Mouse (Mus musculus): ENCODE data around the gene Vasn. TPM values are rescaled to one million over a fixed set of nuclear protein-coding genes. Genes with fewer than 3 reads are reported as not detected.
A peak's percentile ranks its signal among the peaks of the same experiment; 100 is the strongest.

Gene Vasn
- polyA plus RNA-seq, 1 experiment from 2014 or later, result 9.0 TPM

GRCm38 (mm10) chr16:4638891-4639390, 800 bp upstream of the Vasn start:
- no peak for DNase-seq (ENCODE audit: low spot score)
- WGBS, result 87% methylated on average over 3 of the region's 3 CpGs
- H3K4me3 ChIP-seq, result no peak overlapping the region
- H3K4me1 ChIP-seq, result peaks cover 46% of the 10 kb centered on the region
- H3K9me3 ChIP-seq (replicated peaks), result no peaks in the 10 kb centered on the region
- H3K27ac ChIP-seq (replicated peaks), result no peak overlapping the region
- peaks cover 7% of the 10 kb centered on the region for H3K36me3 ChIP-seq
- no peaks in the 10 kb centered on the region for H3K27me3 ChIP-seq (ENCODE audit: low read depth, poor library complexity, severe bottlenecking)

GRCm38 (mm10) chr16:4640267-4641005, 695 bp downstream of the Vasn start:
- WGBS, result 11% methylated on average over 17 of the region's 17 CpGs
- DNase-seq (ENCODE audit: low spot score), result no peak
- Histone ChIP-seq H3K27me3 (ENCODE audit: low read depth, poor library complexity, severe bottlenecking) (no peaks in the 10 kb centered on the region), H3K4me1 (peaks cover 47% of the 10 kb centered on the region), H3K36me3 (no peaks in the 10 kb centered on the region), H3K4me3 (peak overlapping the region; percentile 78), H3K27ac (replicated peaks) (peak overlapping the region; percentile 86), H3K9me3 (replicated peaks) (no peaks in the 10 kb centered on the region)

- Histone ChIP-seq H3K36me3 (no peaks in the 10 kb centered on the region), H3K27me3 (ENCODE audit: low read depth, poor library complexity, severe bottlenecking) (no peaks in the 10 kb centered on the region), H3K4me3 (peak overlapping the region; percentile 78), H3K27ac (replicated peaks) (peak overlapping the region; percentile 65), H3K9me3 (replicated peaks) (no peaks in the 10 kb centered on the region), H3K4me1 (peaks cover 47% of the 10 kb centered on the region)
- WGBS, result 52% methylated on average over 3 of the region's 3 CpGs
- DNase-seq (ENCODE audit: low spot score), result no peak
Measured at GRCm38 (mm10) chr16:4641119-4641838, 1.5 kb downstream of the Vasn start.

GRCm38 (mm10) chr16:4642190-4642589, 2.4 kb downstream of the Vasn start:
- Histone ChIP-seq H3K9me3 (replicated peaks) (no peaks in the 10 kb centered on the region), H3K27ac (replicated peaks) (peak overlapping the region; percentile 65), H3K27me3 (ENCODE audit: low read depth, poor library complexity, severe bottlenecking) (no peaks in the 10 kb centered on the region), H3K36me3 (no peaks in the 10 kb centered on the region), H3K4me1 (peaks cover 52% of the 10 kb centered on the region), H3K4me3 (peak overlapping the region; percentile 17)
- 38% methylated on average over 13 of the region's 13 CpGs for WGBS
- peak; percentile 50 for DNase-seq (ENCODE audit: low spot score)

- H3K9me3 ChIP-seq (replicated peaks), result no peaks in the 10 kb centered on the region
- peak overlapping the region; percentile 17; the same call in 1 of the 2 replicates for H3K4me3 ChIP-seq
- no peaks in the 10 kb centered on the region for H3K27me3 ChIP-seq (ENCODE audit: low read depth, poor library complexity, severe bottlenecking)
- DNase-seq (ENCODE audit: low spot score), result no peak
- H3K36me3 ChIP-seq, result peaks cover 6% of the 10 kb centered on the region; the same call in 1 of the 2 replicates
- 89% methylated on average over 6 of the region's 6 CpGs for WGBS
- peak overlapping the region; percentile 65 for H3K27ac ChIP-seq (replicated peaks)
- peaks cover 58% of the 10 kb centered on the region for H3K4me1 ChIP-seq
Measured at GRCm38 (mm10) chr16:4642937-4643336, 3.2 kb downstream of the Vasn start.

- DNase-seq (ENCODE audit: low spot score), result no peak
- 73% methylated on average over 11 of the region's 11 CpGs for WGBS
- peaks cover 68% of the 10 kb centered on the region for H3K4me1 ChIP-seq
Measured at GRCm38 (mm10) chr16:4643670-4644419, 4.1 kb downstream of the Vasn start.

GRCm38 (mm10) chr16:4645867-4646266, 6.1 kb downstream of the Vasn start:
- Histone ChIP-seq H3K36me3 (peaks cover 33% of the 10 kb centered on the region), H3K27me3 (ENCODE audit: low read depth, poor library complexity, severe bottlenecking) (no peaks in the 10 kb centered on the region), H3K4me3 (no peak overlapping the region), H3K27ac (replicated peaks) (peak overlapping the region; percentile 33), H3K4me1 (peaks cover 59% of the 10 kb centered on the region), H3K9me3 (replicated peaks) (no peaks in the 10 kb centered on the region)
- DNase-seq (ENCODE audit: low spot score), result no peak
- 87% methylated on average over 4 of the region's 4 CpGs for WGBS

More at GRCm38 (mm10) chr16:4643670-4644419, 4.1 kb downstream of the Vasn start:
- Histone ChIP-seq H3K27ac (replicated peaks) (no peak overlapping the region), H3K4me3 (no peak overlapping the region), H3K27me3 (ENCODE audit: low read depth, poor library complexity, severe bottlenecking) (no peaks in the 10 kb centered on the region), H3K9me3 (replicated peaks) (no peaks in the 10 kb centered on the region), H3K36me3 (peaks cover 16% of the 10 kb centered on the region)

- Histone ChIP-seq H3K4me1 (peaks cover 49% of the 10 kb centered on the region), H3K27ac (replicated peaks) (no peak overlapping the region), H3K4me3 (no peak overlapping the region), H3K9me3 (replicated peaks) (no peaks in the 10 kb centered on the region), H3K27me3 (ENCODE audit: low read depth, poor library complexity, severe bottlenecking) (no peaks in the 10 kb centered on the region), H3K36me3 (peaks cover 40% of the 10 kb centered on the region)
- DNase-seq (ENCODE audit: low spot score), result no peak
- WGBS, result 79% methylated on average over 4 of the region's 4 CpGs
Measured at GRCm38 (mm10) chr16:4646831-4647230, 7.1 kb downstream of the Vasn start.

GRCm38 (mm10) chr16:4647651-4648141, 8.0 kb downstream of the Vasn start:
- no peak for DNase-seq (ENCODE audit: low spot score)
- H3K27me3 ChIP-seq (ENCODE audit: low read depth, poor library complexity, severe bottlenecking), result no peaks in the 10 kb centered on the region
- no peaks in the 10 kb centered on the region for H3K9me3 ChIP-seq (replicated peaks)
- H3K4me3 ChIP-seq, result no peak overlapping the region
- H3K36me3 ChIP-seq, result peaks cover 49% of the 10 kb centered on the region
- H3K4me1 ChIP-seq, result peaks cover 40% of the 10 kb centered on the region
- WGBS, result 88% methylated on average over 13 of the region's 13 CpGs
- peak overlapping the region; percentile 43; the same call in 1 of the 2 replicates for H3K27ac ChIP-seq (replicated peaks)

- H3K27me3 ChIP-seq (ENCODE audit: low read depth, poor library complexity, severe bottlenecking), result no peaks in the 10 kb centered on the region
- no peak overlapping the region for H3K27ac ChIP-seq (replicated peaks)
- H3K36me3 ChIP-seq, result peaks cover 57% of the 10 kb centered on the region
- WGBS, result 90% methylated on average over 28 of the region's 28 CpGs
- no peaks in the 10 kb centered on the region for H3K9me3 ChIP-seq (replicated peaks)
- H3K4me3 ChIP-seq, result no peak overlapping the region
- H3K4me1 ChIP-seq, result peaks cover 32% of the 10 kb centered on the region
- DNase-seq (ENCODE audit: low spot score), result no peak
Measured at GRCm38 (mm10) chr16:4648416-4649023, 8.8 kb downstream of the Vasn start.

- Histone ChIP-seq H3K4me3 (no peak overlapping the region), H3K27me3 (ENCODE audit: low read depth, poor library complexity, severe bottlenecking) (no peaks in the 10 kb centered on the region), H3K27ac (replicated peaks) (peak overlapping the region; percentile 35; the same call in 1 of the 2 replicates), H3K36me3 (peaks cover 59% of the 10 kb centered on the region), H3K9me3 (replicated peaks) (no peaks in the 10 kb centered on the region), H3K4me1 (peaks cover 27% of the 10 kb centered on the region)
- DNase-seq (ENCODE audit: low spot score), result no peak
- WGBS, result 88% methylated on average over 5 of the region's 5 CpGs
Measured at GRCm38 (mm10) chr16:4649211-4649610, 9.5 kb downstream of the Vasn start.

GRCm38 (mm10) chr16:4649692-4650091, 10.0 kb downstream of the Vasn start:
- DNase-seq (ENCODE audit: low spot score), result no peak
- no peak overlapping the region for H3K4me3 ChIP-seq
- H3K4me1 ChIP-seq, result peaks cover 29% of the 10 kb centered on the region
- H3K27ac ChIP-seq (replicated peaks), result peak overlapping the region; percentile 35; the same call in 1 of the 2 replicates
- H3K9me3 ChIP-seq (replicated peaks), result no peaks in the 10 kb centered on the region
- H3K27me3 ChIP-seq (ENCODE audit: low read depth, poor library complexity, severe bottlenecking), result no peaks in the 10 kb centered on the region
- peaks cover 64% of the 10 kb centered on the region for H3K36me3 ChIP-seq
- 94% methylated on average over 11 of the region's 11 CpGs for WGBS
